8 mouse cellular contexts compared by ENCODE assay signal in the genomic region with DNA sequence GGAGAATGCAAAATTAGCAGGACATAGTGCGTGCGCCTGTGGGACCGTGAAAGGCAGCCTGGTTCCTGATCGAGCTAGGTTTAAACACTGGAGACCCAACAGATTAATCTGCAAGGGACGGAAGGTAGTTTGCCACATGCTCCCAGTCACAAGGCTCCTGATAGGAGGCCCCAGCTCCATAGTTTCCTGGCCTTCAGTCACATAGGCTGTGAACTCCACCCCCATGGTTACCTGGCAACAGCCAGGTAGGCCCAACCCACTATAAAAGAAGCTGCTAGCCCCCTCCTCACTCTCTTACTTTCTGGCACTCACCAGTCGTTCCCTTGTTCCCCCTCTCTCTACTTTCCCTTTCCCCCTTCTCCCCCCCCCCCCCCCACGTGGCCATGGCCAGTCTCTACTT. TPM values are rescaled to one million over a fixed set of nuclear protein-coding genes. Genes with fewer than 3 reads are reported as not detected.
A peak's percentile ranks its signal among the peaks of the same experiment; 100 is the strongest.
DNase-seq lines count a peak whose midpoint lies in the region; ATAC-seq and TF ChIP-seq lines count a peak whose summit lies in the region.

No protein-coding gene starts in this region.

- H3K27me3 ChIP-seq in heart, embryonic 14.5 days (ENCODE audit: control insufficient read depth, insufficient read depth, low read length): no peaks in the 10 kb centered on the region
- no peaks in the 10 kb centered on the region for H3K27me3 ChIP-seq in limb, embryonic 13.5 days

- H3K36me3 ChIP-seq in heart, embryonic 14.5 days (ENCODE audit: control insufficient read depth, insufficient read depth, low read length): no peaks in the 10 kb centered on the region
- no peaks in the 10 kb centered on the region for H3K36me3 ChIP-seq in limb, embryonic 13.5 days

- H3K27ac ChIP-seq in heart, embryonic 14.5 days (replicated peaks in 1 of 2; ENCODE audit: control insufficient read depth in 1 of 2, insufficient read depth in 1 of 2, low read depth in 2 of 2, low read length in 2 of 2): 0 out of 4 replicates have a peak overlapping the region, but pooled peaks of 1 of the 2 experiments have one; percentile 10
- H3K27ac ChIP-seq in limb, embryonic 13.5 days: no peak overlapping the region

- H3K4me1 ChIP-seq in heart, embryonic 14.5 days (ENCODE audit: control insufficient read depth in 2 of 2, insufficient read depth in 2 of 2, low read length in 2 of 2): peaks cover 5 to 7% of the 10 kb centered on the region in 2 experiments
- peaks cover 5% of the 10 kb centered on the region for H3K4me1 ChIP-seq in limb, embryonic 13.5 days

- 17% methylated on average over 7 of the region's 7 CpGs for WGBS in heart, embryonic 14.5 days
- WGBS in limb, embryonic 13.5 days: 34% methylated on average over 7 of the region's 7 CpGs

- H3K4me2 ChIP-seq in heart, embryonic 14.5 days (ENCODE audit: low read length): peak overlapping the region; percentile 92
- H3K4me2 ChIP-seq in limb, embryonic 13.5 days (replicated peaks): peak overlapping the region; percentile 74

- peak overlapping the region; percentile 65 for H3K9ac ChIP-seq in heart, embryonic 14.5 days (ENCODE audit: low read length)
- no peak overlapping the region; the same call in 1 of the 2 replicates for H3K9ac ChIP-seq in limb, embryonic 13.5 days

- no peak for TF ChIP-seq CTCF in brain, embryonic 14.5 days (IDR thresholded peaks at IDR 0.05; ENCODE audit: borderline replicate concordance, extremely low read depth, insufficient read depth, insufficient read length)

- peak; percentile 10 to 12 for DNase-seq in cerebellum, adult 18-20 months
- DNase-seq in cerebellum, adult 8-10 months: no peak
- DNase-seq in brain, embryonic 14.5 days (ENCODE audit: low read depth): peak; percentile 39
- peak; percentile 12 for DNase-seq in retina, embryonic 14.5 days (ENCODE audit: low spot score)
- DNase-seq in frontal cortex, postnatal 36 days (ENCODE audit: low spot score in 2 of 2): no peak
- DNase-seq in layer of hippocampus, adult 8-10 months (ENCODE audit: low spot score in 2 of 2): no peak

- no peaks in the 10 kb centered on the region for H3K9me3 ChIP-seq in heart, embryonic 14.5 days (ENCODE audit: control insufficient read depth, low read length)
- no peaks in the 10 kb centered on the region for H3K9me3 ChIP-seq in limb, embryonic 13.5 days

- H3K4me3 ChIP-seq in heart, embryonic 14.5 days (ENCODE audit: control insufficient read depth in 1 of 2, insufficient read depth in 1 of 2, low read depth in 1 of 2, low read length in 2 of 2): peak overlapping the region; percentile 49 to 74
- H3K4me3 ChIP-seq in limb, embryonic 13.5 days: peak overlapping the region; percentile 44

- TF ChIP-seq POLR2A in brain, embryonic 14.5 days (IDR thresholded peaks at IDR 0.05; ENCODE audit: borderline replicate concordance, extremely low read depth, insufficient read depth, insufficient read length, poor library complexity, severe bottlenecking): no peak

- peak; percentile 45; the same call in 1 of the 2 replicates for ATAC-seq in heart, embryonic 14.5 days (ENCODE audit: insufficient number of reproducible peaks, insufficient read depth, low FRiP score, low read depth)
- no peak for ATAC-seq in limb, embryonic 13.5 days (ENCODE audit: low FRiP score, low read depth)

RNA-seq across cellular contexts. Expression of gene Asf1a, which starts 16.4 kb away (rescaled TPM):
- 43.8 and 62.0 TPM in 2 replicates for polyA plus RNA-seq in brain, embryonic 14.5 days (2012; rRNA removed)
- 64.4 and 73.4 TPM in 2 replicates for polyA plus RNA-seq in heart, embryonic 14.5 days (2014; fragmentation: Nextera tagmentation; extraction: Ambion mirVana)
- 127 and 135 TPM in 2 replicates for polyA plus RNA-seq in limb, embryonic 13.5 days (2015; fragmentation: Nextera tagmentation; extraction: Ambion mirVana)
- 10 to 100 TPM; 22.6 to 23.9 (median 23.0) TPM for total RNA-seq in layer of hippocampus, adult 8-10 months (2022)

RNA-seq across cellular contexts. Expression of gene Mcm9, which starts 50.1 kb away (rescaled TPM):
- polyA plus RNA-seq in brain, embryonic 14.5 days (2012; rRNA removed): 3.9 and 4.7 TPM in 2 replicates
- polyA plus RNA-seq in heart, embryonic 14.5 days (2014; fragmentation: Nextera tagmentation; extraction: Ambion mirVana): 11.1 and 11.8 TPM in 2 replicates
- 12.6 and 13.1 TPM in 2 replicates for polyA plus RNA-seq in limb, embryonic 13.5 days (2015; fragmentation: Nextera tagmentation; extraction: Ambion mirVana)
- 1 to 10 TPM; 4.6 to 8.9 (median 6.5) TPM for total RNA-seq in layer of hippocampus, adult 8-10 months (2022)

Comparison
In these comparisons a context has a peak if more than half of its experiments do, and no peak if none do; other contexts are left out.
1. DNase-seq: peak in cerebellum, adult 18-20 months (2 of 2), brain, embryonic 14.5 days (single experiment) and retina, embryonic 14.5 days (single experiment); none in cerebellum, adult 8-10 months (single experiment), frontal cortex, postnatal 36 days (0 of 2) and layer of hippocampus, adult 8-10 months (0 of 2).